Mouse (Mus musculus): ENCODE results near the gene Angptl4. TPM values are rescaled to one million over a fixed set of nuclear protein-coding genes. Genes with fewer than 3 reads are reported as not detected.
A peak's percentile ranks its signal among the peaks of the same experiment; 100 is the strongest.

Angptl4 gene
- polyA plus RNA-seq, 1 experiment from 2014 or later = 55.9 TPM

- peak overlapping the region; percentile 86 for H3K27ac ChIP-seq
- peak overlapping the region; percentile 62 for H3K4me3 ChIP-seq
- peak overlapping the region; percentile 86 for H3K4me2 ChIP-seq (replicated peaks)
- WGBS = under 1% methylated on average over 89 of the region's 89 CpGs
- H3K36me3 ChIP-seq = peaks cover 42% of the 10 kb centered on the region
- peak; percentile 97 for ATAC-seq (ENCODE audit: low FRiP score, low read depth)
- no peaks in the 10 kb centered on the region; the same call in 1 of the 2 replicates for H3K27me3 ChIP-seq
- no peaks in the 10 kb centered on the region for H3K9me3 ChIP-seq
- H3K9ac ChIP-seq = peak overlapping the region; percentile 81
- H3K4me1 ChIP-seq = peaks cover 26% of the 10 kb centered on the region
These were observed 35.7 kb upstream of the Angptl4 start for GRCm38 (mm10) chr17:33817184-33817968.

DNA sequence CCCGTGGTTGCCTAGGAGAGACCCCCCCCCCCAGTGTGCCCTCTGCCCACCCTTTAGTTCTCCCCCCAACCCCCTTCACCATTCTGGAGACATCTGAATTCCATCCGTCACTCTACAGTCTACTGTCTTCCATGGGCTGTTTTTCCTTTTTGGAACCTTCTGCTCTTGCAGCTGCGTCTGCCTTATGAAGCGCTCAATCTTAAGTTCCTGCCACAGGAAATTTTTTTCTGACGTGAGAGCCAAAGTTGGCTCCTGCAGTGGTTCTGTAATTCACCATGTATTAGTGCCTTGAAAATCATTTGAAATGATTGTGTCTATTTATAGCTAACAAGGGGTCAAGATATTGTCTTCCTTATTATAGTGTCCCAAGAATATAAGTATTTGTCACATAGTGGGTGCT, 35.0 kb upstream of the Angptl4 start:
- ATAC-seq (ENCODE audit: low FRiP score, low read depth) = no peak
- Histone ChIP-seq H3K27ac (no peak overlapping the region), H3K4me3 (peak overlapping the region; percentile 62), H3K4me1 (peaks cover 18% of the 10 kb centered on the region), H3K4me2 (replicated peaks) (peak overlapping the region; percentile 86), H3K27me3 (peaks cover 2% of the 10 kb centered on the region), H3K36me3 (peaks cover 34% of the 10 kb centered on the region), H3K9ac (no peak overlapping the region), H3K9me3 (no peaks in the 10 kb centered on the region)
- WGBS = 57% methylated on average over 5 of the region's 5 CpGs

DNA sequence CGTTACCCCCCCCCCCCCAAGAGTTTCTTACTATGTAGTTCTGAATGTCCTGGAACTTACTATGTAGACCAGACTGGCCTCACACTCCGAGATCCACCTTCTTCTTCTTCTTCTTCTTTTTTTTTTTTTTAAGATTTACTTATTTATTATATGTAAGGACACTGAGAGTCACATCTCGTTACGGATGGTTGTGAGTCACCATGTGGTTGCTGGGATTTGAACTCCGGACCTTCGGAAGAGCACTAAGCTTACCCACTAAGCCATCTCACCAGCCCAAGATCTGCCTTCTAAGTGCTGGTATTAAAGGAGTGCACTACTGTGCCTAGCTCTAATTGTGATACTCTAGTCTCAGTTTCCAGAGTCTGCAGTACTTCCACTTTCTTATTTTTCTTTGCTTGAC, 33.8 kb upstream of the Angptl4 start:
- no peak overlapping the region for H3K4me3 ChIP-seq
- H3K4me2 ChIP-seq (replicated peaks) = no peak overlapping the region
- no peak overlapping the region for H3K27ac ChIP-seq
- no peak for ATAC-seq (ENCODE audit: low FRiP score, low read depth)
- peaks cover 25% of the 10 kb centered on the region for H3K4me1 ChIP-seq
- H3K9ac ChIP-seq = no peak overlapping the region
- peaks cover 22% of the 10 kb centered on the region for H3K36me3 ChIP-seq
- no peaks in the 10 kb centered on the region for H3K9me3 ChIP-seq
- H3K27me3 ChIP-seq = peaks cover 12% of the 10 kb centered on the region
- WGBS = 94% methylated on average over 5 of the region's 6 CpGs

DNA sequence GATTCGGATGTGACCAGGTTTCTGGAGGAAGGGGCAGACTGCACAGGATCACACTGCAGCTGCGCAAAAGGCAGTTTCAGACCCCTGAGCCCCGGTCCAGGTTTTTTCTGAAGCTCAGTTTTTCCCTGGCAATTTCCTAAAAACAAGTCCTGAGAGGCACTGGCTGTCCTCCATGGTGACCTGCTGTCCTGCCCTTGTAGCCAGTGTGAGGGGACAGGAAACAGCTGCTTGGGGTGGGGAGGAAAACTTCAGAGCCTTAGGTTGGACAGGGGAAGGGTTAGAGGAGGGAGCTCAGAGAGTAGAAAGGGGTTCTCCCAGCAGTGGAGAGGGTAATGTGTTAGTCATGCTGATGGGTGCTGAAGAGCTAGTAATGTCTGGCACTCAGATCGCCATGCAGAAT, 31.4 kb upstream of the Angptl4 start:
- 62% methylated on average over 4 of the region's 4 CpGs for WGBS
- Histone ChIP-seq H3K36me3 (no peaks in the 10 kb centered on the region), H3K9ac (no peak overlapping the region), H3K4me1 (peaks cover 16% of the 10 kb centered on the region), H3K27ac (no peak overlapping the region), H3K9me3 (no peaks in the 10 kb centered on the region), H3K4me3 (no peak overlapping the region), H3K4me2 (replicated peaks) (no peak overlapping the region), H3K27me3 (peaks cover 12% of the 10 kb centered on the region)
- no peak for ATAC-seq (ENCODE audit: low FRiP score, low read depth)

DNA sequence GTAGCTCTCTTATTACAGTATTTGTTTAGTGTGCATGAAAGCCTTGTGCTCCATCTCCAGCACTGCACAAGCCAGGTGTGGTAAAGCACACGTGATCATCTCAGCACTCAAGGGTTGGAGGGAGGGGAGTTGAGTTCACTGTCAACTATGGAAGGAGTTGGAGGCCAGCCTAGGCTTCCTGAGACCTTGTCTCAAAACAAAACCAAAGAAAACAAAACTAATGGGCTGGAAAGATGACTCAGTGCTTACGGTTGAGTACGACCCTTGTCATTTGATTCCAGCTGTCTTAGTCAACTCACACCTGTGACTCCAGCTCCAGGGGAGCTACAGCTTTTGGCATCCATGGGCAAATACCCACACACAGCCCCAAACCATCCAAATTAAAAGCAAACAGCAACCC, 30.8 kb upstream of the Angptl4 start:
- Histone ChIP-seq H3K36me3 (no peaks in the 10 kb centered on the region), H3K4me2 (replicated peaks) (no peak overlapping the region), H3K4me1 (peaks cover 13% of the 10 kb centered on the region), H3K9ac (no peak overlapping the region), H3K27me3 (peaks cover 12% of the 10 kb centered on the region), H3K9me3 (no peaks in the 10 kb centered on the region), H3K4me3 (no peak overlapping the region), H3K27ac (no peak overlapping the region)
- ATAC-seq (ENCODE audit: low FRiP score, low read depth) = no peak
- WGBS = 48% methylated on average over 3 of the region's 3 CpGs

GRCm38 (mm10) chr17:33811142-33811516, 29.5 kb upstream of the Angptl4 start:
- no peak overlapping the region; the same call in 1 of the 2 replicates for H3K27ac ChIP-seq
- WGBS = 33% methylated on average over 7 of the region's 7 CpGs
- peak overlapping the region; percentile 35; the same call in 1 of the 2 replicates for H3K9ac ChIP-seq
- H3K9me3 ChIP-seq = no peaks in the 10 kb centered on the region
- ATAC-seq (ENCODE audit: low FRiP score, low read depth) = no peak
- H3K4me1 ChIP-seq = peaks cover 9% of the 10 kb centered on the region
- no peaks in the 10 kb centered on the region for H3K36me3 ChIP-seq
- peak overlapping the region; percentile 56 for H3K4me3 ChIP-seq
- H3K4me2 ChIP-seq (replicated peaks) = peak overlapping the region; percentile 85
- peaks cover 12% of the 10 kb centered on the region for H3K27me3 ChIP-seq

DNA sequence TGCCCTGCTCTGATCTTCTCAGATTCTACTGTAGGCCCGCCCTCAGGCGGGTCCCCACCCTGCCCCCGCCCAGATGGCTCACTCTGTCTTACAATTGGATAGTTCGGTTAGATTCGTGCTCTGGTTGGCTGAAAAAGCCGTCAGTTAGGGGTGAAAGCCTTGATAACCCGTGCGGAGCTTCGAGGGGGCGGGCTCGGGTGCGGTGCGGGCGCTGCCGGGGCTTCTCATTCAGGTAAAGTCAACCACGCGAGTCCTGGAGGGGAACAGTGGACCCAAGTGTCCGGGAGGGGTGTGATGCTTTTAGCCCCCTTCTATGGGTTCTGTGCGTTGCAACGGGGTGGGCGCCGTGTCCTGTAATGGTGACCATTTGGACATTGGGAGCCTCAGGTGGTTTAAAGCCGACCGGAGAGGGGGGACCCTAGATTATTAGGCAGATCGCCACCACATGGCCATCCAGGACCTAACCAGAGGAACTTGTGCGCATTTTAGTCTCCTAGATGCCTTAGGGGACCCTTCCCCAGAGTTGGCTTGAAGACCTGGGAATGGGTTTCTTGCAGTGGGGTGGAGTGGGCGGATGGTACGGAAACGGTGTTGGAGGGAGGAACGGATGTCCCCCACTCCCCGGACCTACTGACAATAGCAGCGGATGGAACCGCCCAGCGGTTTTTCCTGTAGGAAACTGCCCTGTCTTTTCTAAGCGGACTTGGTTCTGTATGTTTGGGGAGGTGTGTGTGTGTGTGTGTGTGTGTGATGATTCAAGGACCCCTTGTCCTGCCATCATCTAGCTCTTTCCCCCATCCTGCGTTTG, 28.9 kb upstream of the Angptl4 start, which contains the start of gene Kank3:
Gene Kank3, plus strand, starts transcription at position 186 of the 808 bp plus-strand sequence.
- peak; percentile 99 for ATAC-seq (ENCODE audit: low FRiP score, low read depth)
- 2% methylated on average over 36 of the region's 36 CpGs for whole genome bisulfite sequencing
- Histone ChIP-seq H3K4me2 (replicated peaks) (peak within 1 kb of the TSS; percentile 85), H3K36me3 (no peaks in the 10 kb centered on the region), H3K4me1 (peaks cover 9% of the 10 kb centered on the region), H3K9me3 (no peaks in the 10 kb centered on the region), H3K27me3 (peaks cover 12% of the 10 kb centered on the region), H3K4me3 (peak within 1 kb of the TSS; percentile 56), H3K9ac (peak within 1 kb of the TSS; percentile 63), H3K27ac (no peak within 1 kb of the TSS; the same call in 1 of the 2 replicates)

DNA sequence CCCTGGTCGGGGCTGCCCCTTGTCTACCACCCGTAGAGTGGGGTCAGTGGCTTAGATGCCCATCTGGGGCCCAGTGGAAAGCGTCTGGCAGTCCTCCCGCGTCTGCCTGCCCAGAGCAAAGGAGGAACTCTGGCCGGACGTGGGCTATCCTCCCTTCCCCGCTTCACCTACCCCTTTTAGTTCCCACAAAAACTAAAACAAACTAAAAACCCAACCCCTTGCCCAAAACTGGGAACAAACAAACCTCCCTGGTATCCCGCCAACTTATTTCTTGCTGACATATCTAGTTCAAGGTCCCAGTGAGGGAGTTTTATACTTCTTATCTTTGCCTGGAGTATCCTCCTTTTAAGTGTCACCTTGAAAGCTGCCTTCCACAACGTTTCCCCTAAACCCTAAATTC, 26.6 kb upstream of the Angptl4 start:
- peaks cover 12% of the 10 kb centered on the region for H3K27me3 ChIP-seq
- H3K9ac ChIP-seq = no peak overlapping the region
- H3K4me2 ChIP-seq (replicated peaks) = no peak overlapping the region
- ATAC-seq (ENCODE audit: low FRiP score, low read depth) = no peak
- H3K27ac ChIP-seq = no peak overlapping the region
- no peak overlapping the region for H3K4me3 ChIP-seq
- H3K36me3 ChIP-seq = no peaks in the 10 kb centered on the region
- H3K9me3 ChIP-seq = no peaks in the 10 kb centered on the region
- WGBS = 48% methylated on average over 10 of the region's 10 CpGs
- H3K4me1 ChIP-seq = peaks cover 9% of the 10 kb centered on the region

DNA sequence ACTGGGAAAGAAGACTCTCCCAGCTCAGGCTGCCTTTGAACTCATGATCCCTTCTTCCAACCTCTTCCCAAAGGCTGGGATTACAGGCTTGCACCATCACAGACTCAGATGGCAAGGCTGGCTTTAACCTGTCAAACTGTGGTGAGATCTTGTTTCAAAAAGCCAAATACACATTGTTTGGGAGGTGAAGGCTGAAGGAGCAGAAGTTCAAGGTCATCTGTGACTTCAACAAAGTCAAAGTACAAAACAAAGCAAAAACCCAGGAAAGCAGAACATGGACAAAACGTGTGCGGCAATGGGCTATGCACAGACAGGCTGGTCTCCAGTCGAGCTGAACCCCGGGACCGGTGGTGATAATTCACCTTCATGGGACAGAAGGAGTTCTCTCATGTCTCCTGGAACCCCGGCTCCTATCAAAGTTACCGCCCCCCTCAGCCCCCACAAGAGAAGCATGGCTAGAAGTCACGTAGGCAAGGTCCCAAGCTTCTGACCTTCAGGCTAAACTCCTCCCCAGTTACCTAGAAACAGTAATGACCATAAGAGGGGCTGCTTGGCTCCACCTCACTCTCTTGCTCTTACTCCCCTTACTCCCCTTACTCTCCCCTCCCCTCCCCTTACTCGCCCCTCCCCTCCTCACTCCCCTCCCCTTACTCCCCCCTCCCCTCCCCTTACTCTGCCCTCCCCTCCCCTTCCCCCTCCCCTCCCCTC, 25.7 kb upstream of the Angptl4 start:
- peaks cover 12% of the 10 kb centered on the region for H3K27me3 ChIP-seq
- WGBS = 52% methylated on average over 8 of the region's 9 CpGs
- H3K36me3 ChIP-seq = no peaks in the 10 kb centered on the region
- H3K27ac ChIP-seq = no peak overlapping the region
- H3K4me1 ChIP-seq = peaks cover 9% of the 10 kb centered on the region
- no peak overlapping the region for H3K9ac ChIP-seq
- H3K9me3 ChIP-seq = no peaks in the 10 kb centered on the region
- no peak for ATAC-seq (ENCODE audit: low FRiP score, low read depth)
- H3K4me2 ChIP-seq (replicated peaks) = no peak overlapping the region
- H3K4me3 ChIP-seq = no peak overlapping the region

DNA sequence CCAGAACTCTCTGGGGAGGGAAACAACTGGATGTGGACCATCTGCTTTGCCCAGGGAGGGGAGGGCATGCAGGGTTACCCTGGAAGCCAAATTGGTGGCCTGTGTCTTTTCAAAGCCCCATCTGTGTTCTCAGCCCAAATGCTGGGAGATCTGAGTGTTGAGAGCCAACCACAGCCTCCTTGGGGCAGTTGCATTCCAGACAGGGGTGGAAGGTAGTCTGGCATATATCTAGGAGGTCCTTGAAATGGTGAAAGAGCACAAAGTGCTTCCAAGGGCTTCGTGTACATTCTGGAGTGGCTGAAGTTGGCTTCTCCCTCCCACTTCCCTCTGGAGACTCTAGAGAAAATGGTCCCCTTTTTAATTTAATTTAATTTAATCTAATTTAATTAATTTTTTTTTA, 23.1 kb upstream of the Angptl4 start:
- Histone ChIP-seq H3K9ac (no peak overlapping the region), H3K4me3 (no peak overlapping the region), H3K27ac (no peak overlapping the region), H3K4me1 (no peaks in the 10 kb centered on the region), H3K9me3 (no peaks in the 10 kb centered on the region), H3K36me3 (no peaks in the 10 kb centered on the region), H3K27me3 (no peaks in the 10 kb centered on the region), H3K4me2 (replicated peaks) (no peak overlapping the region)
- ATAC-seq (ENCODE audit: low FRiP score, low read depth) = no peak
- 56% methylated on average over 1 of the region's 1 CpGs for WGBS

DNA sequence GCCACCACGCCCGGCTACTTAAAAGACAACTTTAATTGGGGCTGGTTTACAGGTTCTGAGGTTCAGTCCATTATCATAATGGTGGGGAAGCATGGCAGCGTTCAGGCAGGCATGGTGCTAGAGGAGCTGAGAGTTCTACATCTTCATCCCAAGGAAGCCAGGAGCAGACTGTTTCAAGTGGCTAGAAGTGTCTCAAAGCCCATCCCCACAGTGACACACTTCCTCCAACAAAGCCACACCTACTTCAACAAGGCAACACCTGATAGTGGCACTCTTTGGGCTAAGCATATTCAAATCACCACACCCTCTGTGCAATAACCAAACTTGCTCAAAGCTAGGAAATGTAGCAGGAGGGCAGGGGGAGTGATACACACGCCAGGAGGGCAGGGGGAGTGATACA, 22.6 kb upstream of the Angptl4 start:
- WGBS = 54% methylated on average over 4 of the region's 4 CpGs
- H3K27ac ChIP-seq = no peak overlapping the region
- H3K4me2 ChIP-seq (replicated peaks) = no peak overlapping the region
- no peak for ATAC-seq (ENCODE audit: low FRiP score, low read depth)
- no peak overlapping the region for H3K9ac ChIP-seq
- H3K4me3 ChIP-seq = no peak overlapping the region
- H3K4me1 ChIP-seq = no peaks in the 10 kb centered on the region
- H3K27me3 ChIP-seq = no peaks in the 10 kb centered on the region
- no peaks in the 10 kb centered on the region for H3K36me3 ChIP-seq
- H3K9me3 ChIP-seq = no peaks in the 10 kb centered on the region

DNA sequence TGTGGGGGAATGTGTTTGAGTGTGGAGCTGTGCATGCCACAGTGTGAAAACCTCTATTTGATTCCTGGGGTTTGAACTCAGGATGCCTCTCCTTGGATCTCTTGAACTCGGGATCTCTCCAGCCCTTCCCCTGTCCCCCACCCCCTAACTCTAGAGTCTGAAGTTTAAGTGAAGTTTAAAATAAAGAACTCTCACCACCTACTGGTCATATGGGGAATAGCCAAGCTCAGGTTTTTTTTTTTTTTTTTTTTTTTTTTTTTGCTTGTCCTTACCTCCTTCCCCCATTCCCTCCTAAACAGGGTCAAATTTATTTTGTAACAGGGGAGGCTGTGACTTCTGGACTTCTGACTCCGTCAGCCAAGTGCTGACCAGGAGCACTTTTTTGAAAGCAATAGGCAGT, 20.6 kb upstream of the Angptl4 start:
- no peak overlapping the region for H3K4me3 ChIP-seq
- H3K27ac ChIP-seq = no peak overlapping the region
- H3K9me3 ChIP-seq = no peaks in the 10 kb centered on the region
- 5% methylated on average over 2 of the region's 2 CpGs for WGBS
- no peaks in the 10 kb centered on the region for H3K27me3 ChIP-seq
- no peaks in the 10 kb centered on the region for H3K4me1 ChIP-seq
- no peak overlapping the region for H3K4me2 ChIP-seq (replicated peaks)
- H3K9ac ChIP-seq = no peak overlapping the region
- no peaks in the 10 kb centered on the region for H3K36me3 ChIP-seq
- ATAC-seq (ENCODE audit: low FRiP score, low read depth) = no peak

All from limb, embryonic 13.5 days (tissue).